Mouse (Mus musculus) embryonic facial prominence, embryonic 12.5 days (tissue): ENCODE measurements around the gene Dnah6. TPM values are rescaled to one million over a fixed set of nuclear protein-coding genes. Genes with fewer than 3 reads are reported as not detected.

ENCODE experiments used
- ATAC-seq: fragments of 200-750 bp; cut with Nextera tagmentation; 2 replicates; pipeline ENCODE4 v1.8.0; 2017; ENCODE audit not compliant: insufficient number of reproducible peaks, insufficient read depth, low FRiP score, low TSS enrichment
- H3K27ac ChIP-seq: fragments of 300-500 bp; sonication (generic); 2 replicates; pipeline ENCODE4 v1.5.1; 2016; ENCODE audit warnings: mild to moderate bottlenecking
- H3K27me3 ChIP-seq: fragments of 300-500 bp; sonication (generic); 2 replicates; pipeline ENCODE4 v1.6.1; 2016; ENCODE audit warnings: mild to moderate bottlenecking, moderate library complexity
- H3K36me3 ChIP-seq: fragments of 300-500 bp; sonication (generic); 2 replicates; pipeline ENCODE4 v1.6.1; 2016; ENCODE audit warnings: mild to moderate bottlenecking
- H3K4me1 ChIP-seq: fragments of 300-500 bp; sonication (generic); 2 replicates; pipeline ENCODE4 v1.6.1; 2016
- H3K4me2 ChIP-seq: fragments of 300-500 bp; sonication (generic); replicated peaks from 2 replicates; pipeline ENCODE4 v1.6.1; 2016; ENCODE audit warnings: mild to moderate bottlenecking, moderate library complexity
- H3K4me3 ChIP-seq: fragments of 300-500 bp; sonication (generic); 2 replicates; pipeline ENCODE4 v1.5.1; 2016; ENCODE audit warnings: mild to moderate bottlenecking
- H3K9ac ChIP-seq: fragments of 300-500 bp; sonication (generic); 2 replicates; pipeline ENCODE4 v1.6.1; 2016; ENCODE audit warnings: mild to moderate bottlenecking, moderate library complexity
- H3K9me3 ChIP-seq: fragments of 300-500 bp; sonication (generic); 2 replicates; pipeline ENCODE4 v1.6.1; 2016; ENCODE audit warnings: mild to moderate bottlenecking, moderate library complexity
- WGBS: fragments of 180-500 bp; shearing (Covaris S2); methylation state at CpG from one replicate; pipeline ENCODE4 v1.1.7; 2016; 5-methylcytosine and 5-hydroxymethylcytosine counted together
- polyA plus RNA-seq: library from polyadenylated mRNA; unstranded; fragments of >200 nt; fragmentation: Nextera tagmentation; extraction: Ambion mirVana; gene quantifications from 2 replicates; pipeline ENCODE4 v1.2.1, GENCODE M21; 2016

The Dnah6 gene
- polyA plus RNA-seq, 1 experiment from 2014 or later: 0.06 TPM

DNA sequence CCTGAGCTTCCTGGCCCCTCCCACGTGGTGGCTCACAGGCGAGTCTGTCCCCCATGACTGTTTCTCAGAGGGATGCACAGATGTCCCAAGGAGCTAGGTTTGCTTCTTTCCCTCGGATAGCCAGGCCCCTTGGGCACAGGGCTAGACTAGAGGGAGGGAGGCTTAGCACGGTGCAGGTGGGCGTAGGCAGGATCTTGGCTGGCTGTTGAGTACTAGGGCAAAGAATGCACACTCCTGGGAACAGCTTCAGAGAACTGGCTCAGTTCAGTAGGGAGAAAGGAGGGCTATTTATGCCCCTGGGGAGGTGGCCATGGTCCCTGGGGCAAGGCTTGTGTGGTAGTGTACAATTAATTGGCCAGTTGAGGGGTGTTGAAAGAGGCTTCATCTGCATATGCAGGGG is 88.7 kb downstream of the Dnah6 start:
- no peak for ATAC-seq
- Histone ChIP-seq H3K9ac (no peak overlapping the region), H3K27ac (no peak overlapping the region)

DNA sequence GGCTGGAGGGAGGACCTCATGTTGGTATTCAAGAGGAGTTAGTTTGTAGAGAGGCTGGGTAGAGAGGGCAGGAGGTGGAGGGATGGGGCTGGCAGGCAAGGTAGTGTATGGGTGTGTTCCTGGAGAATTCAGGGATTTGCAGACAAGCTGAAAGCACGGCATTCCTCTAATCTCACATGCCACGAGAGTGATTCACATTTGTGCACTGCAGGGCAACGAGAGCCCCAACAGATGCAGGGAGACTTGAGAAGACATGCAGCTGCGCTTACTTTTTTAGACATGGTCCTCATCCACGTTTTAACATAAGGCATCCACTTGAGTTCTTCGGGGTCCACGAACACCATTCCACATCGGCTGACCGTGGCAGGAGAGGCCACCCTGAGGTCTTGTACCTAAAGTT is 93.9 kb downstream of the Dnah6 start:
- H3K4me1 ChIP-seq: no peaks in the 10 kb centered on the region

More for the DNA sequence above, 88.7 kb downstream of the Dnah6 start:
- H3K9me3 ChIP-seq: no peaks in the 10 kb centered on the region
- no peaks in the 10 kb centered on the region for H3K4me1 ChIP-seq
- H3K36me3 ChIP-seq: no peaks in the 10 kb centered on the region
- WGBS: 40% methylated on average over 5 of the region's 5 CpGs
- no peaks in the 10 kb centered on the region for H3K27me3 ChIP-seq
- no peak overlapping the region for H3K4me3 ChIP-seq
- no peak overlapping the region for H3K4me2 ChIP-seq

DNA sequence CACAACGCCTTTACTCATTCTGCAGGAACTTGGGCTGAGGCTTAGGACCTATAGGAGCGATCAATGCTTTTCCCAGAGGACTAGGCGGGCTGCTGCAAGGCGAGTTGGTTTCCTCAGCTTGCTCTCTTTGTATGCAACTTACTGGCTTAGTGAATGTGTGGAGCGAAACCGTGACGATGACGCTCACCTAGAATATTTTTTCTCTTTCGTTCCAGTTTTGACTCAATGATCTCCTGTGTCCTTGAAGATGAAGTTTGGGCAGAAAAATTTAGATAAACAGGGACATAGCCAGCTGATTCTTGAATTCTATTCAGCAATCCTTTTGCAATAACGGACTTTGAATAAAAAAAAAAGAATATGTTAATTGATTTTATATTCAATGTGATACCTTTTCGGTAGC is 101.1 kb downstream of the Dnah6 start:
- H3K9me3 ChIP-seq: no peaks in the 10 kb centered on the region
- H3K4me3 ChIP-seq: no peak overlapping the region
- H3K4me2 ChIP-seq: no peak overlapping the region
- H3K9ac ChIP-seq: no peak overlapping the region
- no peaks in the 10 kb centered on the region for H3K4me1 ChIP-seq
- no peak for ATAC-seq
- H3K36me3 ChIP-seq: no peaks in the 10 kb centered on the region
- 86% methylated on average over 11 of the region's 11 CpGs for WGBS
- H3K27ac ChIP-seq: no peak overlapping the region
- H3K27me3 ChIP-seq: no peaks in the 10 kb centered on the region

More for the DNA sequence above, 93.9 kb downstream of the Dnah6 start:
- Histone ChIP-seq H3K36me3 (no peaks in the 10 kb centered on the region), H3K4me3 (no peak overlapping the region), H3K4me2 (no peak overlapping the region), H3K9me3 (no peaks in the 10 kb centered on the region), H3K27me3 (no peaks in the 10 kb centered on the region), H3K9ac (no peak overlapping the region), H3K27ac (no peak overlapping the region)
- WGBS: 71% methylated on average over 9 of the region's 9 CpGs
- no peak for ATAC-seq

DNA sequence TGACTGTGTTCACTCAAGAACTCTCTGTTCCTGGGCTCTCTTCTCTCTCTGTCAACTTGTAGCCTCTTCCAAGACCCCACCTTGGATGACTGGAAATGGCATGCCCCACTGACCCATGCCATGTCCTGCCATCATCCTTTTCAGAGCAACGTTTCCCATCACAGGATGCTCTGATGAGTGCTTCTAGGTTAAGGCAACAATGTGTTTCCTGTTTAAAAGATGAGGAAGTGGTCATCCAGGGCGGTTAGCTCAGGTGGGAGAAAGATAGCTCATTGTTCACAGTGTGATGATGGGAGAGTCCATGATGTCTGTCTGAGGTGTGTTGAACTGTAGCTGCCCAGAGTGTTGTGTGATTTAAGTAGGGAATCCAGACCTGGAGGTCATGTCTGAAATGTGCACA is 107.6 kb downstream of the Dnah6 start:
- Histone ChIP-seq H3K9ac (no peak overlapping the region), H3K36me3 (no peaks in the 10 kb centered on the region), H3K4me2 (no peak overlapping the region), H3K4me3 (no peak overlapping the region), H3K9me3 (no peaks in the 10 kb centered on the region), H3K4me1 (no peaks in the 10 kb centered on the region), H3K27ac (no peak overlapping the region), H3K27me3 (no peaks in the 10 kb centered on the region)
- WGBS: 60% methylated on average over 2 of the region's 2 CpGs
- no peak for ATAC-seq

DNA sequence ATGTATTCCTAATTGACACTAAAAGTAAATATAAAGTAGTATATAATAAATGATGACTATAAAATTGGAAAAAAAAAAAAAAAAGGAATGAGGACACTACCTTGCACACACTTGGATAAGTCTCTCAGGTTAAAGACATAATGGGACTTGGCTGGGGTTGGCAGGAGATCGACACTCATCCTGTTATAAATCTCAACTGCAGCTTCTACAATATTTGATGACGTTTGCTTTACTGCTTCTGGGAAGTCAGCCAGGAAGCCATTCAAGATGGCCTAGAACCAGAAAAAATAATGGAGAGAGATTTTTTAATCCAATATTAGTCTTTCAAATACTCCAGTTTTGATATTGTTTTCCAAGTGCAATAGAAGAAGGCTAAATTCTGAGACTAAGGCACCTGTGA is 108.1 kb downstream of the Dnah6 start:
- 71% methylated on average over 2 of the region's 2 CpGs for WGBS
- H3K36me3 ChIP-seq: no peaks in the 10 kb centered on the region
- H3K27me3 ChIP-seq: no peaks in the 10 kb centered on the region
- no peak overlapping the region for H3K27ac ChIP-seq
- H3K4me2 ChIP-seq: no peak overlapping the region
- no peak for ATAC-seq
- H3K4me1 ChIP-seq: no peaks in the 10 kb centered on the region
- H3K9ac ChIP-seq: no peak overlapping the region
- H3K9me3 ChIP-seq: no peaks in the 10 kb centered on the region
- no peak overlapping the region for H3K4me3 ChIP-seq

DNA sequence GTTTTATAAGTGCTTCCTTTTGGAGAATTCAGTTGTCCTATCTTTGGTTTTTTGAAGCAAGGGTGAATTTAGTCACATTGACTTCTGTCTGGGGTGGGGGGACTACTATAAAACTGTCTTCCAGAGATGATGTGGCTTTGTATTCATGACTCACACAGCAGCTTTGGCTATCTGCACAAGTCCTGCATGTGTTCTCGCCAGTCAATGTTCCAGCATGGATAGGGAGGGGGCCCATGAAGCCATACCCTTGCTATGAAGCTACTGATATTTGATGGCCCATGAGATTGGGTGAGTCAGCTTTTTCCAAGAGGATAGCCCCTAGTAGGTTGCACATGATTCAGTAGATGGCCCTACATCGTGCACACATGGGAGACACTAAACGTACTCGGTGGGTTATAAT is 128.3 kb downstream of the Dnah6 start:
- no peaks in the 10 kb centered on the region for H3K27me3 ChIP-seq
- H3K27ac ChIP-seq: no peak overlapping the region
- no peak overlapping the region for H3K9ac ChIP-seq
- H3K4me1 ChIP-seq: no peaks in the 10 kb centered on the region
- H3K9me3 ChIP-seq: no peaks in the 10 kb centered on the region
- ATAC-seq: no peak
- no peak overlapping the region for H3K4me3 ChIP-seq
- no peaks in the 10 kb centered on the region for H3K36me3 ChIP-seq
- no peak overlapping the region for H3K4me2 ChIP-seq
- 90% methylated on average over 4 of the region's 4 CpGs for WGBS

DNA sequence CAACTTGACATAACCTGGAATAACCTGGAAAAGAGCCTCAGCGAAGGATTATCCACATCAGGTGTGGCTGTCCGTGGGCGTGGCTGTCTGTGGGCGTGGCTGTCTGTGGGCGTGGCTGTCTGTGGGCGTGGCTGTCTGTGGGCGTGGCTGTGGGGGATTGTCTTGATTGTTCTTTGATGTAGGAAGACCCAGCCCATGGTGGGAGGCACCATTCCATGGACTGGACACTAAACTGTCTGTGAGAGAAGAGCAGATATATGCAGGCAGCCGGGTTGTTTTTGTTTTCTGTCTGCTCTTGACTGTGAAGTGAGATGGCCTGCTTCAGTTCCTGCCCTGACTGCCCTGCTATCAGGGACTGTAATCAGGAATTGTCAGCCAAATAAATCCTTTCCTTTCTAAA is 130.6 kb downstream of the Dnah6 start:
- WGBS: 78% methylated on average over 8 of the region's 8 CpGs
- Histone ChIP-seq H3K4me1 (no peaks in the 10 kb centered on the region), H3K4me2 (no peak overlapping the region)

DNA sequence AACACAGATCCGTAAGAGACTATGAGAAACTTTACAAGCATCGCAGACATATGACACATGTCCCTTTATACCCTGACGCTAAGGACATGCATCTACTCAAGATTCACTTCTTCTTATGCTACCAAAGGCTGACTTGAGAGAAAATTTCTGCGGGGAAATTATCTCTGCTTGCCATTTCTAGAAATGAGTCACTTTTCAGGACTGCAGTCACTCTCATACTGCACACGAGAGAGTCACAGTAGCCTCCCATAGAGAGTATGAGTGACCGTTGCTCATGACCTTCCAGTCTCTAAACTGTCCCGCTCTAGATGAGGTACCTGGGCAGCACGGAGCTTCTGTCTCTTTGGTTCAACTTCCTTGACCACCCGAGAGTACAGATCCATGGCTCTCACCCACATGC is 138.9 kb downstream of the Dnah6 start:
- Histone ChIP-seq H3K9ac (no peak overlapping the region), H3K36me3 (no peaks in the 10 kb centered on the region), H3K27me3 (no peaks in the 10 kb centered on the region), H3K4me2 (no peak overlapping the region), H3K4me3 (no peak overlapping the region), H3K4me1 (no peaks in the 10 kb centered on the region), H3K9me3 (0 out of 2 replicates have a peak, but pooled peaks cover 6% of the 10 kb centered on the region), H3K27ac (no peak overlapping the region)
- WGBS: 94% methylated on average over 9 of the region's 9 CpGs
- ATAC-seq: no peak

More for the DNA sequence above, 130.6 kb downstream of the Dnah6 start:
- Histone ChIP-seq H3K27me3 (no peaks in the 10 kb centered on the region), H3K9me3 (no peaks in the 10 kb centered on the region), H3K9ac (no peak overlapping the region), H3K27ac (no peak overlapping the region), H3K36me3 (no peaks in the 10 kb centered on the region), H3K4me3 (no peak overlapping the region)
- ATAC-seq: no peak

DNA sequence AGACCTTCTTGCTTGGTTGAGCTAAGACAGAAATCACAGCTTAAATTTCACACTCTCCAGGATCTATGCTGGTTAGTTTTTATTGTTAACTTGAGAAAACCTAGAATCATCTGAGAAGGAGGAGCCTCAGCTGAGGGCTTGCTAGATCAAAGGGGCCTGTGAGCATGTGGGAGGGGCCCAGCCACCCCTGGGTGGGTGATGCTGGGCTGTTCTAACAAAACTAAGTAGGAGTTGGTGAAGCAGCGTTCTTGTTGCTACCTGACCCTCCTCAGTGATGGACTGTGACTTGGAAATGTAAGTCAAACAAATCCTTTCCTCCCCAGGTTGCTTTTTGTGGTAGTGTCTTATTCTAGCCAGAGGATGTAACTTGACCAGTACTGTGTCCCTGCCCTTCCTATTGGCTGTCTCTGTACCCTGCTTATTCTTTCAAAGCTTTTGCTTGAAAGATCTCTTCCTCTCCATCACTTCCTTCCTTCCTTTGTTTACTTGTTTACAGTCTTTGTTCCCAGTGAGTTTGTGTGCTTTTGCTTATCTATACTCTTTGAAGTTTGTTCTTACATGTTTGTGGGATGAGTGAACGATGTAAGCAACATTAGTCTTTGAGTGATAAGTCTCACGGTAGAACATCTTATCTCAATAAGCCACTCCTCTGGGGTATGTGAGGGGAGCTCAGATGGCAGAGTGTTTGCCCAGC is 149.2 kb downstream of the Dnah6 start:
- H3K27ac ChIP-seq: no peak overlapping the region
- no peak for ATAC-seq
- H3K9me3 ChIP-seq: no peaks in the 10 kb centered on the region
- 68% methylated on average over 3 of the region's 3 CpGs for WGBS
- no peak overlapping the region for H3K9ac ChIP-seq
- H3K4me1 ChIP-seq: no peaks in the 10 kb centered on the region
- no peak overlapping the region for H3K4me3 ChIP-seq
- no peaks in the 10 kb centered on the region for H3K36me3 ChIP-seq
- H3K4me2 ChIP-seq: no peak overlapping the region
- H3K27me3 ChIP-seq: no peaks in the 10 kb centered on the region

DNA sequence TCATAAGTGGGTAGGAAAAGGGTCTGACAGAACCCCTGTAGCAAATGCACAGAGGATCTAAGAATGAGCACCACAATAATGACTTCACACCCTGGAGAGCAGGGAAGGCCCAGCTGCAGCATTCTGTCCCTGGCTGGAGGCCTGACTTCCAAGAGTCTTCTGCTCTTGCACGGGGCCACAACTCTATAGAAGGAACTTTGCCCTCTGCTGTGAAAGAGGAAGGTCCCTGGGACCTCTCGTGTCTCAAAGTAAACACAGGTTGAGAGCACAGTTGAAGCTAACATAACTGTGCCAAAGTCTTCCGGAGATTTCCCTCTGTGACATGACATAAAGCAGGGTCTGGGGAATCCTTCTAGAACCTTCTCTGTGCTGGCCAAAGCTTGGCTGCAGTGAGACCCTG is 150.2 kb downstream of the Dnah6 start:
- H3K36me3 ChIP-seq: no peaks in the 10 kb centered on the region
- H3K9me3 ChIP-seq: no peaks in the 10 kb centered on the region
- no peak for ATAC-seq
- no peak overlapping the region for H3K4me3 ChIP-seq
- no peak overlapping the region for H3K4me2 ChIP-seq
- H3K4me1 ChIP-seq: no peaks in the 10 kb centered on the region
- no peak overlapping the region for H3K9ac ChIP-seq
- 82% methylated on average over 3 of the region's 3 CpGs for WGBS
- no peak overlapping the region for H3K27ac ChIP-seq
- H3K27me3 ChIP-seq: no peaks in the 10 kb centered on the region

DNA sequence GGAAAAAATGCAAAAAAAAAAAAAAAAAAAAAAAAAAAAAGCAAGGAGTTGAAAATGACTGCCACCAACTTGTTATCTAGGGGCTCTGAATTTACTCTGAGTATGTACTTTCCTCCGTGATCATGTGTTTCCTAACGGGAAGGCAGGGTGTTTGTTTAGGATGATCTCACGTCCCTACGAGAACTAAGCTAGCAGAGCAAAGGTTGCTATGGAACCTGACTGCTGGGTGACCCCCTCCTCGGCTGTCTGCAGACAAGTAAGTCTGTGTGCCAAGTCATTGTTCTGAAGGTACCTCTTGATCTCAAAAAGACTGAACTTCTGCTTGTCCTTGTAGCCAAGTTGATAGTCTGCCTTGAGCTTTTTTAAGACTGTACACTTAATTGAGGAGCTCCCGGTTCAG is 150.8 kb downstream of the Dnah6 start:
- 73% methylated on average over 6 of the region's 6 CpGs for WGBS
- H3K36me3 ChIP-seq: no peaks in the 10 kb centered on the region
- H3K27ac ChIP-seq: no peak overlapping the region
- H3K9ac ChIP-seq: no peak overlapping the region
- no peak overlapping the region for H3K4me2 ChIP-seq
- H3K4me1 ChIP-seq: no peaks in the 10 kb centered on the region
- H3K4me3 ChIP-seq: no peak overlapping the region
- no peak for ATAC-seq
- H3K27me3 ChIP-seq: no peaks in the 10 kb centered on the region
- H3K9me3 ChIP-seq: no peaks in the 10 kb centered on the region

DNA sequence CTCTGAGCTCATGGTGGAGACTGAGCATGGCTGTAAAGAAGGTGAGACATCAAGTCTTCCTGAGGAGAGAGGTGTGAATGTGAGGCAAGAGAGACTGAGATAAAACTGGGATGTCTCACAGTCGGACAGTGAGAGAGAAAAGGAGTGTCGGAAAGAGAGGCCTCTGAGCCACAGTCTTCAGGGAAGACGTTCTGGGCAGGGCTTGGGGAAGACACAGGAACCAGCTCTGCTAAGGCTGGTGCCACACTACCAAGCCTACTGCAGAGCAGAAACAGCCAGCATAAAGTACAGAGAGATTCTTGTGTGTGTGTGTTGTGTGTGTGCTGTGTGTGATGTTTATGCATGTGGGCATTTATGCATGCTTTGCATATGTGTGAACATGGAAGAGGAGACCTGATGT is 156.9 kb downstream of the Dnah6 start:
- H3K4me1 ChIP-seq: no peaks in the 10 kb centered on the region
- H3K4me3 ChIP-seq: no peak overlapping the region
- no peak for ATAC-seq
- no peaks in the 10 kb centered on the region for H3K27me3 ChIP-seq
- no peaks in the 10 kb centered on the region for H3K36me3 ChIP-seq
- no peak overlapping the region for H3K27ac ChIP-seq
- no peak overlapping the region for H3K9ac ChIP-seq
- no peaks in the 10 kb centered on the region for H3K9me3 ChIP-seq
- WGBS: 79% methylated on average over 3 of the region's 3 CpGs
- no peak overlapping the region for H3K4me2 ChIP-seq
